Mouse (Mus musculus): ENCODE data around the gene Prkn. TPM values are rescaled to one million over a fixed set of nuclear protein-coding genes. Genes with fewer than 3 reads are reported as not detected.

Prkn gene
- polyA plus RNA-seq, 1 experiment from 2014 or later: 1.5 TPM

DNA sequence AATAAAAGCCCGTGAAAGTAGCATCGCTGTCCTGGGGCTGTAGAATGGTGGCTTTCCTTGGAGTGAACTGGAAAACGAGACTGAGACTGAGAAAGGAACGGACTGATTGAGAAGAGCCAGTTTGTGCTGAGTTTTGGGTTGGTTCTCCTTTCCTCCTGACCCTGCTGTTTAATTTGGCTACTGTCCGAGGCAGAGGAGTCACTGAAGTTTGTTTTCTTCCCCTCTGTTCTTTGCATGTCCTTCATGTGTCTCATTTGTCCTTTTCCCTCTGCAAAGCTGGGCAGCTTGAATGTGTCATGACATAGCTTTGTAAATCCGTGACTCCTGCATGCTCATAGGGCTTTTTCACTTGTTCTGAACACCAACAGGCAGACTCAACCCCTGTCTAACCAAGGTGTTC is 249.2 kb downstream of the Prkn start:
- Histone ChIP-seq H3K27ac (no peak overlapping the region), H3K4me1 (peaks cover 18% of the 10 kb centered on the region), H3K9ac (no peak overlapping the region), H3K4me3 (replicated peaks) (no peak overlapping the region), H3K9me3 (no peaks in the 10 kb centered on the region), H3K27me3 (no peaks in the 10 kb centered on the region), H3K36me3 (replicated peaks) (no peaks in the 10 kb centered on the region), H3K4me2 (no peak overlapping the region)
- no peak for ATAC-seq (ENCODE audit: low FRiP score)
- 84% methylated on average over 6 of the region's 6 CpGs for WGBS

DNA sequence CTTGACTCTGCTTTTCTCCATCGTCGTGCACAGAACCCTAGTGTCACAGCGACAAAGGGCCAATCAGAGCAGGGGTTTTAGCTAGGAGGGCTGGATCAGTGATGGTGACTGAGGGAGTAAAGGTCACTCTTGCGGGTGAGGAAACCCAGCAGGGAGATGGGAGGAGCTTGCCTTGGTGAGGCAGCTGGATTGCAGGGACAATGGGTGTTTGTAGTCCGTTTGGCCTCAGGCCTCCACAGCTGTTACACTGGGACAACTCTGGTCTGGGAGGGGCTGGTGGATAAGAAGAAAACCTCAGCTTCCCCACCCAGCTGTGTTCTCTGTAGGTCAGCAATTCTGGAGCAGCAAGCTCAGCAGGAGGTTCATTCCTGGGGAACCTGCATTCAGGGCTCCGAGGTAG is 252.7 kb downstream of the Prkn start:
- no peak for ATAC-seq (ENCODE audit: low FRiP score)
- Histone ChIP-seq H3K27ac (peak overlapping the region; percentile 50; the same call in 1 of the 2 replicates), H3K4me2 (no peak overlapping the region), H3K4me3 (replicated peaks) (no peak overlapping the region), H3K27me3 (no peaks in the 10 kb centered on the region), H3K36me3 (replicated peaks) (no peaks in the 10 kb centered on the region), H3K4me1 (peaks cover 10% of the 10 kb centered on the region), H3K9ac (no peak overlapping the region), H3K9me3 (0 out of 2 replicates have a peak, but pooled peaks cover 3% of the 10 kb centered on the region)
- WGBS: 16% methylated on average over 6 of the region's 6 CpGs

DNA sequence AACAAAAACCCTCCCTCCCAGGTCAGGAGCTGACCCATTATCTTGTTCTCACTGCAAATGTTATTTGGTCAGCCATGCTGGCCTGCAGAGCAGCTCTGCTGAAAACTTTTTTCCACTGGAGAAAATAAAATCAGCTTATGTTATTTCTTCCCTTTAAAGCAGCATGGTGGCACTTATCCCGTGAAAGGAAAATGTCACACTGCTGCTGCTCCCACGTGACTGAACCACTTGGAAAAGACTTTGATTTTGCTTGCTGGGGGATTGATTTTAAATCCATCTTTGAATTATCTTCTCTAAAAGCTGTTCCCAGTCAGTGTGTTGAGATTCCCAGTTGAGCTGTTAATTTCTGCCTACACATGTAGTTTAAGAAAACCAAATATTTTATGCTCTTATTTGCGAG is 253.1 kb downstream of the Prkn start:
- ATAC-seq (ENCODE audit: low FRiP score): no peak
- H3K4me1 ChIP-seq: peaks cover 8% of the 10 kb centered on the region
- no peak overlapping the region for H3K4me3 ChIP-seq (replicated peaks)
- no peak overlapping the region for H3K4me2 ChIP-seq
- no peaks in the 10 kb centered on the region for H3K36me3 ChIP-seq (replicated peaks)
- no peaks in the 10 kb centered on the region for H3K27me3 ChIP-seq
- H3K9ac ChIP-seq: no peak overlapping the region
- WGBS: 38% methylated on average over 3 of the region's 3 CpGs
- peak overlapping the region; percentile 50; the same call in 1 of the 2 replicates for H3K27ac ChIP-seq
- H3K9me3 ChIP-seq: 0 out of 2 replicates have a peak, but pooled peaks cover 3% of the 10 kb centered on the region

DNA sequence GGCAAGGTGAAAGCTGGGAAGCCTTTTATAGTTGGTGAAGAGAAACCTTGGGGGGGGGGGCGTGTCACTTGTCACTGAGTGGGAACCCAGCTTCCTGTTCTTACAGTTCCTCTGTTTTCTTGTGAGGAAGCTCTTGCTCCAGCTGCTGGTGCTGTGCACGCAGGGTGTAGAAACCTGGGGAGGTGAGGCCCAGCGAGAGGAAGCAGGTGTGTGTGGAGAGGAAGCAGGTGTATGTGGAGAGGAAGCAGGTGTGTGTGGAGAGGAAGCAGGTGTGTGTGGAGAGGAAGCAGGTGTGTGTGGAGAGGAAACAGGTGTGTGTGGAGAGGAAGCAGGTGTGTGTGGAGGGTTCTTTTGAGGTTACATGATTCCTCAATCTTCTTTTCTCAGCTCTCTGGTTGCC is 266.8 kb downstream of the Prkn start:
- no peak for ATAC-seq (ENCODE audit: low FRiP score)
- no peaks in the 10 kb centered on the region for H3K27me3 ChIP-seq
- H3K27ac ChIP-seq: no peak overlapping the region
- H3K4me2 ChIP-seq: no peak overlapping the region
- H3K9me3 ChIP-seq: no peaks in the 10 kb centered on the region
- no peaks in the 10 kb centered on the region for H3K4me1 ChIP-seq
- no peak overlapping the region for H3K4me3 ChIP-seq (replicated peaks)
- H3K36me3 ChIP-seq (replicated peaks): no peaks in the 10 kb centered on the region
- WGBS: 86% methylated on average over 3 of the region's 3 CpGs
- H3K9ac ChIP-seq: no peak overlapping the region

DNA sequence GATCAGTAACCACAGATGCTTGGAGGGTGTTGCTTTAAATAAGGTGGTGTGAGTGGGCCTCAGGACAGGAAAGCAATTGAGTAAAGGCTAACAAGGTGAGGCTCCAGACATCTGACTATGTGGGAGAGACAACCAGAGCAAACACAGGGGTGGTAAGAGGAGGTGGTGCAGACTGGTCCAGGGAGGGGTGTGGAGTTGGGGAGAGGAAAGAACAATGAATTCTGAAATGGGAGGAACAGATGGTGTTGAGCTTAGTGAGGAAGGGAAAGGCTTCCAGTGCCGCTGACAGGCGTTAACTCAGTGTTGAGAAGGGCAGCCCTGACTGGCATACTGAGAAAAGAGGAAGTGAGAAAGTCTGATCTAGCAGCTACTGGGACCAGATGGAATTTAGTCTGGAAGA is 267.7 kb downstream of the Prkn start:
- peak; percentile 69; the same call in 1 of the 2 replicates for ATAC-seq (ENCODE audit: low FRiP score)
- no peaks in the 10 kb centered on the region for H3K36me3 ChIP-seq (replicated peaks)
- WGBS: 59% methylated on average over 2 of the region's 2 CpGs

DNA sequence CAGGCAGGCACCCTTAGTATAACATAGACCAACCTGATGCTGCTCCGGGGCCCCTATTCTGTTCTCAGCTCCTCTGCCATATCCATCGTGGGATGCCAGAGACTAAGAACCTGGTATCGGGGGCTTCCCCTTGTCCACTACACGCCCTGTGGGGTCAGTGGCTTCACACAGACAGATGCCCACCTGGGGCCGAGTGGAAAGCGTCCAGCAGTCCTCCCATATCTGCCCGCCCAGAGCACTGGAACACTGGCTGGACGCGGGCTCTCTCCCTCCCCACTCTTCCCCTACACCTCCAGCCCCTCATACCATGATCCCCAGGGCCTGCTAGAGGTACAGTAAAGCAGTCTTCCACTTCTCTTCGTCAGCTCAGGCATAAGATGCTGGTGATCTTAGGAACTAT is 277.3 kb downstream of the Prkn start:
- 84% methylated on average over 10 of the region's 10 CpGs for WGBS
- no peak for ATAC-seq (ENCODE audit: low FRiP score)
- no peaks in the 10 kb centered on the region for H3K9me3 ChIP-seq
- H3K9ac ChIP-seq: no peak overlapping the region
- H3K27ac ChIP-seq: no peak overlapping the region
- H3K27me3 ChIP-seq: no peaks in the 10 kb centered on the region
- no peaks in the 10 kb centered on the region for H3K4me1 ChIP-seq
- no peak overlapping the region for H3K4me2 ChIP-seq
- no peaks in the 10 kb centered on the region for H3K36me3 ChIP-seq (replicated peaks)
- H3K4me3 ChIP-seq (replicated peaks): no peak overlapping the region

More for the DNA sequence above, 267.7 kb downstream of the Prkn start:
- Histone ChIP-seq H3K27me3 (no peaks in the 10 kb centered on the region), H3K9ac (no peak overlapping the region), H3K4me3 (replicated peaks) (no peak overlapping the region), H3K9me3 (no peaks in the 10 kb centered on the region), H3K4me2 (no peak overlapping the region), H3K27ac (0 out of 2 replicates have a peak overlapping the region, but pooled peaks have one; percentile 26), H3K4me1 (no peaks in the 10 kb centered on the region)

DNA sequence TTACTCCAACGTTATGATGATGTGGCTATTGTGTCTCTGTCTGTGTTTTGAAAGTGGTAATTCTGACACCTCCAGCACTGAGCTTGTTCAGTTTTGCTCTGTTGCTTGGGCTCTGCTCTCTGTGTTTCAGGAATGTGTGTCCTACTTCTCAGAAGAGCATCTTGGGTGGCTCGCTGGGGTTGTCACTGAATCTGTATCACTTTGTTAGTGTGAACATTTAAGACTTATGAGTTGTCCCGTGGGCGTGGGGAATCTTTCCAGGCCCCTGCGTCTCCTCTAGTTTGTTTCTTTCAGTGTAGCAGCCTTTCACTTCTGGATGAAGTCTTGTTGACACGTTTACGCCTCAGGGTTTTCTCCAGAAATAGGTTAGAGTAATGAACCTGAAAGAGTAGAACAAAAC is 283.9 kb downstream of the Prkn start:
- ATAC-seq (ENCODE audit: low FRiP score): no peak
- Histone ChIP-seq H3K4me3 (replicated peaks) (no peak overlapping the region), H3K4me2 (no peak overlapping the region), H3K27me3 (no peaks in the 10 kb centered on the region), H3K27ac (no peak overlapping the region), H3K4me1 (no peaks in the 10 kb centered on the region), H3K36me3 (replicated peaks) (no peaks in the 10 kb centered on the region), H3K9me3 (no peaks in the 10 kb centered on the region), H3K9ac (no peak overlapping the region)
- 74% methylated on average over 7 of the region's 7 CpGs for WGBS

DNA sequence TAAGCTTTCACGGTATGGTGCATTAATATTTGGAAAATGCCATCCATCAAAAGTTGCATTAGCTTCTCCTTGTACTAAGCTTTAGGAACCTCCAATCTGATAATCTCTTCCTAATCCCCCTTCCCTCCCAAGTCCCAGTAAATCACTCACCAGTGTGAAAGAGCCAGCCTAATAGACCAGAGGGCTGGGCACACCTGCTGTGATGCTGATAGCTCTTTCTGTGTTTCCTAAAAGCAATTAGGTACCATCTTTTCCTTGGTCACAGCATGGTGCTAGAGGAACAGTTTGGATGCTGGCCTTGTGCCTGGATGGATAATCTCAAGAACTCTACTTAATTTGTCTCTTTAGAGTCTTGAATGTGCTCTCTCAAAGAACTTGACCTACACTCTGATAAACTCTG is 287.0 kb downstream of the Prkn start:
- H3K4me1 ChIP-seq: no peaks in the 10 kb centered on the region
- no peak overlapping the region for H3K4me2 ChIP-seq
- H3K9me3 ChIP-seq: no peaks in the 10 kb centered on the region
- no peak overlapping the region for H3K9ac ChIP-seq
- H3K27ac ChIP-seq: no peak overlapping the region
- H3K27me3 ChIP-seq: no peaks in the 10 kb centered on the region
- H3K36me3 ChIP-seq (replicated peaks): no peaks in the 10 kb centered on the region
- WGBS: 53% methylated on average over 1 of the region's 1 CpGs
- H3K4me3 ChIP-seq (replicated peaks): no peak overlapping the region
- no peak for ATAC-seq (ENCODE audit: low FRiP score)

DNA sequence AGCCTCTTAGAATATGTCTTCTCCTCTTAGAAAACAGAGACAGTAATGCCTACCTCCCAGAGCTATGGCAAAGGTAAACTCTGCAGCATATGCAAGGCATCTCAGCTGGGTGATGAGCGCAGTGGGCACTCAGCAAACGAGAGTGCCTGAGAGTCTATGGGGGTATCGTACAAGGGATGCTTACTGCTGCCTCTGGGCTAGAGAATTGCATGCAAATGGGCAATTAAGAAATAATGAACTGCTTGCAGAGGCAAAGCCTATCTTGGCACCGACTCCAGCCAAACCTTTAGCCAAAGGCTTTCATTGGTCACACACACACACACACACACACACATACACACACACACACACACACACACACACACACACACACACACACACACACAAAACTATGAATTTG is 290.7 kb downstream of the Prkn start:
- Histone ChIP-seq H3K9me3 (no peaks in the 10 kb centered on the region), H3K36me3 (replicated peaks) (no peaks in the 10 kb centered on the region), H3K4me1 (no peaks in the 10 kb centered on the region), H3K9ac (no peak overlapping the region), H3K27ac (no peak overlapping the region), H3K27me3 (no peaks in the 10 kb centered on the region), H3K4me3 (replicated peaks) (no peak overlapping the region), H3K4me2 (no peak overlapping the region)
- 42% methylated on average over 4 of the region's 4 CpGs for WGBS
- peak; percentile 64; the same call in 1 of the 2 replicates for ATAC-seq (ENCODE audit: low FRiP score)

DNA sequence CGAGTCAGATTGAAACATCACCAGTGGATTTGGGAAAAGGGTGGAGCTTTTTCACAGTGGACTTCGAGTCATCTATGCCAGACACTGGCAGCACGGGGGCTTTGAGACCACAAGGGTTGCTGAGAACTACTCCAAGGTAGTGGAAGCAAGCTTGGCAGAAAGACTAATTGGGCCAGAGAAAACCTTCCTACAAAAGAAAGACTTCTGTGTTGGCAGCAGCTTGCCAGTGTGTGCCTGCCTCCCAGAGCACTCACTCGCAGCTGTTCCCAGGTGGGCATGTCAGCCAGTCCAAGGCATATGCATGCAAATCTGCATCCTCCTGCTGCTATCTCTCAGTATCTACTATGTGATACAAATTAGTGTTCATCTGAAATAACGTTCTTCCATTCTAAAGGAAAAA is 302.1 kb downstream of the Prkn start:
- H3K9ac ChIP-seq: no peak overlapping the region
- H3K27me3 ChIP-seq: no peaks in the 10 kb centered on the region
- H3K4me1 ChIP-seq: no peaks in the 10 kb centered on the region; the same call in 1 of the 2 replicates
- no peak overlapping the region for H3K4me2 ChIP-seq
- no peak overlapping the region for H3K4me3 ChIP-seq (replicated peaks)
- no peak for ATAC-seq (ENCODE audit: low FRiP score)
- H3K9me3 ChIP-seq: no peaks in the 10 kb centered on the region
- no peaks in the 10 kb centered on the region for H3K36me3 ChIP-seq (replicated peaks)
- H3K27ac ChIP-seq: no peak overlapping the region
- 83% methylated on average over 5 of the region's 5 CpGs for WGBS

DNA sequence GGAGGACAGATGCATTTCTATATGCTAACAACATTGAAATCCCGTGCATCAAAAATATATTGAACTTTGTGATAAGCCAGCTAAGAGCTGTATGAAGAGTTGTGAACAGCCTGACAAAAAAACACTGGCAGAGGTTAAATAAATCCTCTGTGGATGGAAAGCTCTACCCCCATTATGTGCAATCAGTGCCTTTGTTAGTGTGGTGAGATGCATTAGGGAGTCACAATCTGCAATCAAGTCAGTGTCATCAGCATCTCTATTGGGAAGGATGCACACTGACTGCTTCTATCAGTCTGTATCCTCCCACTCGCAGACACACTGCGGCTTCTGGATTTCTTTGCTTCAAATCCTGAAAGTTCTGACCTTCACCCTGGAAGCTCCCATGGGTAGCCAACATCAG is 315.9 kb downstream of the Prkn start:
- no peak for ATAC-seq (ENCODE audit: low FRiP score)
- no peaks in the 10 kb centered on the region for H3K4me1 ChIP-seq
- no peak overlapping the region for H3K9ac ChIP-seq
- WGBS: 72% methylated on average over 3 of the region's 3 CpGs
- H3K9me3 ChIP-seq: no peaks in the 10 kb centered on the region
- H3K27ac ChIP-seq: no peak overlapping the region
- H3K27me3 ChIP-seq: no peaks in the 10 kb centered on the region
- no peaks in the 10 kb centered on the region for H3K36me3 ChIP-seq (replicated peaks)
- no peak overlapping the region for H3K4me3 ChIP-seq (replicated peaks)
- H3K4me2 ChIP-seq: no peak overlapping the region

DNA sequence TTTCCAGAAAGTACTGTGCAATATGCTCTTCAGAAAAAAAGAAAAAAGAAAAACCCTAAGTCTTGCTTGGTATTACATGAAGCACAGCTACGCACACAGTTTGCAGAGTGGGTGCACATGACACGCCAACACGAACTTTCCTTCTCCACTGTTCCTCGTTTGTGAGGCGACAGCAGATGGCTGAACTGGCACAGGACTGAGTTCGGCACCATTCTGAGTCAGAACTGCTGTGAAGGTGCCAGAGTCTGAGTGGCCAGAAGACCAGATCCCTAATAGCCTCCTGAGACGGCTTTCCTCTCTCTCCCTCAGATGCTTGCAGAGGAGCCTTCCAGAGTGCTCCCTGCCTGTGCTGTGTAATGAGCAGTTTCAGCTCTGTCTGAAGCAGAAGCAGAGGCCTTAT is 317.4 kb downstream of the Prkn start:
- H3K9ac ChIP-seq: no peak overlapping the region
- WGBS: 83% methylated on average over 7 of the region's 7 CpGs
- no peaks in the 10 kb centered on the region for H3K9me3 ChIP-seq
- H3K4me3 ChIP-seq (replicated peaks): no peak overlapping the region
- H3K4me2 ChIP-seq: no peak overlapping the region
- no peak for ATAC-seq (ENCODE audit: low FRiP score)
- H3K27me3 ChIP-seq: no peaks in the 10 kb centered on the region
- no peaks in the 10 kb centered on the region for H3K36me3 ChIP-seq (replicated peaks)
- no peaks in the 10 kb centered on the region for H3K4me1 ChIP-seq
- no peak overlapping the region for H3K27ac ChIP-seq

DNA sequence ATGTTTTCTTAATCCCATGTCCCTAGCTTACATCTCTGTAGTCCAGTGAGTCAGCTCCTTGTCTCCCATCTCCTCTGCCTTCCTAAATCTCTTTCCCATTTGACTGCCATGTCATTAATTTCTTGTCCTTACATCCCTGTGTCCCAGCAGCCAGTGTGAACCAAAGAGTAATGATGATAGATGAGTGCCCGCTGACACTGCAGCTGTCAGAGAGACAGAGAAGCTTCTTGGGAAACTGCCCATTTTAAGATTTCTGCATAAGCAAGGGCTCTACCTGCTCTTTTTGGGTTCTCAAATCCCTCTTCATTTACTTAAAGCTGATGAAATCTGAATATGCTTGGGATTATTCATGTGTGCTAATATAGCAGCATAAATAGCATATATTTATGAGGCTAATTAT is 321.3 kb downstream of the Prkn start:
- Histone ChIP-seq H3K4me1 (no peaks in the 10 kb centered on the region), H3K27me3 (no peaks in the 10 kb centered on the region), H3K4me3 (replicated peaks) (no peak overlapping the region), H3K36me3 (replicated peaks) (no peaks in the 10 kb centered on the region), H3K4me2 (no peak overlapping the region), H3K27ac (no peak overlapping the region), H3K9me3 (no peaks in the 10 kb centered on the region), H3K9ac (no peak overlapping the region)
- ATAC-seq (ENCODE audit: low FRiP score): no peak
- WGBS: 66% methylated on average over 1 of the region's 1 CpGs
